Mouse (Mus musculus): ENCODE measurements around the gene Napa. TPM values are rescaled to one million over a fixed set of nuclear protein-coding genes. Genes with fewer than 3 reads are reported as not detected.
A peak's percentile ranks its signal among the peaks of the same experiment; 100 is the strongest.

Gene Napa
- polyA plus RNA-seq, 1 experiment from 2014 or later, result 239 TPM

DNA sequence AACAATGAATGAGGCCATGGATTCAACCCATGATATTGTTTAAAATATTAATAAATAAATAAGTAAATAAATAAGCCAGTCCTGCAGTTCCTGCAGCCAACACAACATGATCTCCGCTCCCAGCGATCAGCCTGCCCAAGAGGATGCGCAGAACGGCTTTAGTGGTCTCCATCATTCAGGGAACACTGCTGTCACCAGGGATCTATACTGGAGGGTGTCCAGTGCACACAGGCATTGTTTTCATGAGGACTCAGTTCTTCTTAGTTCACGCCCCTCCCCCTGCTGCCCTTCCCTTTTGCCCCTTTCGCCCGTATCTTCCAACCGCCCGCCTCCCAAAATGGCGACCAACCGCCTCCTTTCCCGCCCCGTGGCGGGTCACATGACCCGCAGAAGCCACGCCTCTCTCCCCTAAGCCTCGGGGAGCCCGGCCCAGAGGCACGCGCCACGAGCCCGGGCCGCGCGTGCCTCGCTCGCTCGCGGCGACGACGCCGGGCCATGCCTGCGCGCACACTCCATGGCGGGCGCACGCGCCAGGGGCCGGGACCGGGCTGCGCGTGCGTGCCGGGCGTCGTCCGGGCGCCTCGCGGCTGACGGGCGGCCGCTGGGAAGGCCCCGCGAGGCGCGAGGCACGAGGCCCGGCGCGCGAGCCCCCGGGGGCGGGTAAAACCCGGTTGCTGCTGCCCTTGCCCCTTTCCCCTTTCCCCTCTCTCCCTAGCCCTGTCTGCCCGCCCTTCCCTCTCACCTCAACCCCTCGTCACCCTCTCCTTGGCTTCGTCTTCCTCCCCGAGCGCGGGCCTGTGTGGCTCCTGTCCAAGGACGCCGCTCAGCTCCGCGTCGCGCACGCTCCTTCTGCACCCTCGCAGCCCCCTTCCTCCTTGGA is 36.8 kb upstream of the Napa start, which contains the start of gene Zfp541:
TSS of gene Zfp541 (plus strand) at position 596 of the 880 bp plus-strand sequence.
- no peak within 1 kb of the TSS for H3K9ac ChIP-seq
- peak; percentile 85 for ATAC-seq (ENCODE audit: low FRiP score, low read depth)

DNA sequence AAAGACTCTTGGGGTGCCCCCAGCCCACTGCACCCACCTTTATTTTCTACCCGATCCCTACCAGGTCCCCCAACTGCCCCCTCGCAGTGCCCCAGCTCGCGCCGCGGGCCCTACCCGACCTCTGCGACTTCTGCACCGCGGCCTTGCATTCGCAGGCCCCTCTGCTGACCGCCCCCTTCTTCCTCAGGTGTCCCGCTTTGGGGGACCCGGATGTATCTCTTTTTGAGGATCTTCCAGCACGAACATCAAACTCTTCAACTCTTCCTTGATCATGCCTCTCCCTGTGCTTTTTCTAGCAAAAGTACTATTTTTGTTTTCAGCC is 36.2 kb upstream of the Napa start:
- Histone ChIP-seq H3K27ac (replicated peaks) (no peak overlapping the region), H3K4me1 (replicated peaks) (no peaks in the 10 kb centered on the region), H3K4me2 (peak overlapping the region; percentile 51), H3K4me3 (peak overlapping the region; percentile 24; the same call in 1 of the 2 replicates), H3K9ac (no peak overlapping the region), H3K27me3 (peaks cover 10% of the 10 kb centered on the region), H3K9me3 (no peaks in the 10 kb centered on the region), H3K36me3 (no peaks in the 10 kb centered on the region)
- 73% methylated on average over 15 of the region's 15 CpGs for WGBS
- ATAC-seq (ENCODE audit: low FRiP score, low read depth), result no peak

More for the DNA sequence above, 36.8 kb upstream of the Napa start, which contains the start of gene Zfp541:
- Histone ChIP-seq H3K9me3 (no peaks in the 10 kb centered on the region), H3K4me3 (peak within 1 kb of the TSS; percentile 24), H3K36me3 (no peaks in the 10 kb centered on the region), H3K4me1 (replicated peaks) (no peaks in the 10 kb centered on the region), H3K4me2 (peak within 1 kb of the TSS; percentile 51), H3K27ac (replicated peaks) (no peak within 1 kb of the TSS), H3K27me3 (peaks cover 10% of the 10 kb centered on the region)
- WGBS, result 55% methylated on average over 64 of the region's 80 CpGs

DNA sequence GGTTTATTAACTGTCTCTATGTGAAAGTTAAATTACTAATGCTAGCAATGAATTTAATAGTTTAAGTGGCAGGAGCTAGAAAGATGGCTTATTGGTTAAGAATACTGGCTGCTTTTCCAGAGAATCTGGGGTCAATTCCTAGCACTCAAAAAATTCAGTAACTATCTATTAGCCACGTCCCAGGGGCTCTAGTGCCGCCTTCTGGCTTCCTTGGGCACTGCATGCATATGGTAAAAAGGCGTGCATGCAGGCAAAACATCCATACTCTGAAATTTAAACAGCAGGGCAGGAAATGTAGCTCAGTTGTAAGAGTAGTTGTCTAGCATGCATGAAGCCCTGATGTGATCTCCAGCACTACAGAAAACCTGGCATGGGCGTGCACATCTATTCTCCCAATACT is 34.8 kb upstream of the Napa start:
- Histone ChIP-seq H3K36me3 (no peaks in the 10 kb centered on the region), H3K9me3 (no peaks in the 10 kb centered on the region), H3K4me1 (replicated peaks) (no peaks in the 10 kb centered on the region), H3K4me2 (no peak overlapping the region), H3K27ac (replicated peaks) (no peak overlapping the region), H3K4me3 (no peak overlapping the region), H3K27me3 (peaks cover 10% of the 10 kb centered on the region), H3K9ac (no peak overlapping the region)
- ATAC-seq (ENCODE audit: low FRiP score, low read depth), result no peak
- WGBS, result 35% methylated on average over 4 of the region's 4 CpGs

- 0 out of 2 replicates have a peak, but pooled peaks cover 3% of the 10 kb centered on the region for H3K27me3 ChIP-seq
- no peak for ATAC-seq (ENCODE audit: low FRiP score, low read depth)
- no peak overlapping the region for H3K27ac ChIP-seq (replicated peaks)
- H3K4me3 ChIP-seq, result no peak overlapping the region
- no peaks in the 10 kb centered on the region for H3K36me3 ChIP-seq
- H3K4me1 ChIP-seq (replicated peaks), result no peaks in the 10 kb centered on the region
- H3K9ac ChIP-seq, result no peak overlapping the region
- no peak overlapping the region for H3K4me2 ChIP-seq
- H3K9me3 ChIP-seq, result no peaks in the 10 kb centered on the region
These were observed 27.4 kb upstream of the Napa start for GRCm38 (mm10) chr7:16070846-16071245.

DNA sequence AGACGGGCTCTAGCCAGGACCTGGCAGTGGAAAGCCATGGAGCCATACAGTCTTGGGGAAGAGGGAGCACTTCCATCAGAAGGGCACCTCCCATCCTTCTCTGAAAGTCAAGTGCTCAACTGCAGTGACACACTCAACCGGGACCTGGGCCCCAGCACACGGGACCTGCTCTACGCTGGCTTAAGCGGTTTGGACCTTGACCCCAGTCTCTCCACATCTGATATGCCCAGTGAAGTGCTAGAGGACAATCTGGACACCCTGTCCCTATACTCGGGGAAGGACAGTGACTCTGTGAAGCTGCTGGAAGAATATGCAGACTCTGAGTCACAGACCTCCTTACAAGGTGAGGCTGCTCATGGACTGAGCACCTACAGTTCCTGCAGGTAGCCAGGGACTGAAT is 26.4 kb upstream of the Napa start:
- no peaks in the 10 kb centered on the region for H3K4me1 ChIP-seq (replicated peaks)
- no peak overlapping the region for H3K9ac ChIP-seq
- WGBS, result 85% methylated on average over 6 of the region's 6 CpGs
- no peak for ATAC-seq (ENCODE audit: low FRiP score, low read depth)
- H3K27me3 ChIP-seq, result 0 out of 2 replicates have a peak, but pooled peaks cover 5% of the 10 kb centered on the region
- no peak overlapping the region for H3K4me3 ChIP-seq
- no peaks in the 10 kb centered on the region for H3K36me3 ChIP-seq
- H3K9me3 ChIP-seq, result no peaks in the 10 kb centered on the region
- no peak overlapping the region for H3K27ac ChIP-seq (replicated peaks)
- no peak overlapping the region for H3K4me2 ChIP-seq

DNA sequence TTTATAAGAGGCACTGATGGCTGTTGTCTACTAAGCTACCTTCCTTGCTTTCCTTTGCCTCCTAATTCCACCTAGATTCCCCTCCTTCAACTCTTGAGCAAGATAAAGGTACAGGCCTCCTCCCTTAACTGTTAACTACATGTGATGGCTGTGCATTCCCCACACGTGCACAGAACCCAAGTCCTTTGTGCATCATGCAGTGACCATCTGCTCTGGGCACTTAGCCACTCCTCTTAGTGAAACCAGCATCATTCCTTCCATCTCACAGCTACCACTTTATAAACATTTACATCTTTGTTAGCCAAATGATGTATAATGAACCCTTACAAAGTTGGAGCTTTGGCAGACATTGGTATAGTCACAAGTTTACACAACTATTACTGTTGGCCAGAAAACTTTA is 18.3 kb upstream of the Napa start:
- H3K4me2 ChIP-seq, result no peak overlapping the region
- H3K27me3 ChIP-seq, result 0 out of 2 replicates have a peak, but pooled peaks cover 2% of the 10 kb centered on the region
- H3K9me3 ChIP-seq, result no peaks in the 10 kb centered on the region
- no peak overlapping the region for H3K4me3 ChIP-seq
- WGBS, result 56% methylated on average over 1 of the region's 1 CpGs
- H3K9ac ChIP-seq, result no peak overlapping the region
- no peak overlapping the region for H3K27ac ChIP-seq (replicated peaks)
- H3K36me3 ChIP-seq, result no peaks in the 10 kb centered on the region
- no peak for ATAC-seq (ENCODE audit: low FRiP score, low read depth)
- H3K4me1 ChIP-seq (replicated peaks), result no peaks in the 10 kb centered on the region

- Histone ChIP-seq H3K4me3 (no peak overlapping the region), H3K9ac (no peak overlapping the region), H3K36me3 (no peaks in the 10 kb centered on the region), H3K27me3 (0 out of 2 replicates have a peak, but pooled peaks cover 2% of the 10 kb centered on the region), H3K27ac (replicated peaks) (no peak overlapping the region), H3K4me1 (replicated peaks) (no peaks in the 10 kb centered on the region), H3K9me3 (no peaks in the 10 kb centered on the region), H3K4me2 (no peak overlapping the region)
- WGBS, result 76% methylated on average over 4 of the region's 4 CpGs
- ATAC-seq (ENCODE audit: low FRiP score, low read depth), result no peak
These were observed 17.7 kb upstream of the Napa start for GRCm38 (mm10) chr7:16080581-16080980.

DNA sequence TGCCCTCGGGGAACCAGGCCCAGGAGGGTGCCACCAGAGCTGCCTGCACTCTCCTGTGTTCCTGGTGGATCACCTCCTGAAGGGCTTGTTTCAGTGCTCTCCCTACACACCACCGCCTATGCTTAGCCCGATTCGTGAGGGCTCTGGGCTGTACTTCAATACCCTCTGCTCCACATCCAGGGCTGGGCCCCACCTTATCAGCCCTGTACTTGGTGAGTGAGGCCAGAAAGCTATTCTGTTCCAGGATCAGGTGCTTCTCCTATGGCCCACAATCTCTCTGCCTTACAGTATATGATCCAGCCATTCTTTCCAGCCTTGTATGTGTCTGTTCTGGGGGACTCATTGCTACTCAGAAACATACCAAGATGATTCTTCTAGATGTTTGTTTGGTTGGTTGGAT is 14.9 kb upstream of the Napa start:
- no peaks in the 10 kb centered on the region for H3K4me1 ChIP-seq (replicated peaks)
- H3K9ac ChIP-seq, result no peak overlapping the region
- H3K27me3 ChIP-seq, result no peaks in the 10 kb centered on the region
- H3K27ac ChIP-seq (replicated peaks), result no peak overlapping the region
- H3K4me2 ChIP-seq, result no peak overlapping the region
- H3K9me3 ChIP-seq, result no peaks in the 10 kb centered on the region
- no peaks in the 10 kb centered on the region for H3K36me3 ChIP-seq
- no peak for ATAC-seq (ENCODE audit: low FRiP score, low read depth)
- H3K4me3 ChIP-seq, result no peak overlapping the region
- WGBS, result 67% methylated on average over 4 of the region's 4 CpGs

DNA sequence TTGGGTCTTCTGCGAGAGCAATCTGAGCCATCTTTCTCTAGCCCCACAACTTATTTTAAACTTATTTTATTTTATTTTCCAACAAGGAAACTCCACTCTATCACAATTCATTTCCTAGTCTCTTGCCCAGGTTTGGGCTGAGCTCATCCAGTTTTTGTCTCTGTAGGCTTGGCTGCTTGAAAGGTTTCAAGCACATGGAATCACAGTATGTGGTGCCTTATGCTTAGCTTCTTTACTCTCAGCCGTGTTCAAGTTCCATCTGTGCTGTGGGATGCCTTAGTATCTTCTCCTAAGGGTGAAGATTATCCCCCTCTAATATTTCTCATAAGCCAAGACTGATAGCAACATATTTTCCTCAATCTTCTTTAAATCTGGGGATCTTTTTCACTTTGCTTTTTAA is 10.7 kb upstream of the Napa start:
- WGBS, result 82% methylated on average over 2 of the region's 2 CpGs
- H3K4me2 ChIP-seq, result no peak overlapping the region

GRCm38 (mm10) chr7:16094592-16094991 is 3.7 kb upstream of the Napa start:
- H3K27me3 ChIP-seq, result peaks cover 6% of the 10 kb centered on the region; the same call in 1 of the 2 replicates
- no peak overlapping the region for H3K27ac ChIP-seq (replicated peaks)
- H3K4me2 ChIP-seq, result no peak overlapping the region
- H3K9me3 ChIP-seq, result no peaks in the 10 kb centered on the region
- no peak overlapping the region for H3K9ac ChIP-seq
- no peak for ATAC-seq (ENCODE audit: low FRiP score, low read depth)
- no peak overlapping the region for H3K4me3 ChIP-seq
- no peaks in the 10 kb centered on the region for H3K36me3 ChIP-seq
- peaks cover 11% of the 10 kb centered on the region for H3K4me1 ChIP-seq (replicated peaks)
- WGBS, result 73% methylated on average over 3 of the region's 3 CpGs

More for the DNA sequence above, 10.7 kb upstream of the Napa start:
- H3K9me3 ChIP-seq, result no peaks in the 10 kb centered on the region
- no peak overlapping the region for H3K9ac ChIP-seq
- no peak for ATAC-seq (ENCODE audit: low FRiP score, low read depth)
- no peaks in the 10 kb centered on the region for H3K4me1 ChIP-seq (replicated peaks)
- no peak overlapping the region for H3K27ac ChIP-seq (replicated peaks)
- peaks cover 6% of the 10 kb centered on the region; the same call in 1 of the 2 replicates for H3K27me3 ChIP-seq
- no peaks in the 10 kb centered on the region for H3K36me3 ChIP-seq
- H3K4me3 ChIP-seq, result no peak overlapping the region

DNA sequence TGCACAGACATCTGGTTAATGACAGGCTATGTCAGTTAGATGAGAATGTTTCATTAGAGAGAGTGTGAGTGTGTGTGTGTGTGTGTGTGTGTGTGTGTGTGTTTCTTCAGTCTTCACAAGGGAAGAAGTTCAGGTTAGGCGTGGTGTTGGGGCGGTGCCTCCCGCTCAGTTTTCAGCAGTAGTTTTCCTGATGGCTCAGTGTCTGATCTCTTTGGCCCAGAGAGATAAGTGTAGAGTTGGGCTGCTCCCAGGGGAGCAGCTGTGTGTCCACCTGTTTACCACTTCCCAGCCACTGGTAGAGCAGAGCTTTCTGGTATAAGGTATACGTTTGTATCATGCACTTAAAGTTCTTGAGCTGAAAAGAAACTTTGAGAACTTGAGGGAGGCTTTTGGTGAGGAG is 1.6 kb downstream of the Napa start:
- no peaks in the 10 kb centered on the region for H3K9me3 ChIP-seq
- H3K4me1 ChIP-seq (replicated peaks), result peaks cover 56% of the 10 kb centered on the region
- no peak for ATAC-seq (ENCODE audit: low FRiP score, low read depth)
- H3K9ac ChIP-seq, result peak overlapping the region; percentile 93; the same call in 1 of the 2 replicates
- no peaks in the 10 kb centered on the region for H3K36me3 ChIP-seq
- H3K27ac ChIP-seq (replicated peaks), result no peak overlapping the region
- peak overlapping the region; percentile 90; the same call in 1 of the 2 replicates for H3K4me3 ChIP-seq
- H3K4me2 ChIP-seq, result peak overlapping the region; percentile 72
- no peaks in the 10 kb centered on the region for H3K27me3 ChIP-seq
- 97% methylated on average over 4 of the region's 4 CpGs for WGBS

DNA sequence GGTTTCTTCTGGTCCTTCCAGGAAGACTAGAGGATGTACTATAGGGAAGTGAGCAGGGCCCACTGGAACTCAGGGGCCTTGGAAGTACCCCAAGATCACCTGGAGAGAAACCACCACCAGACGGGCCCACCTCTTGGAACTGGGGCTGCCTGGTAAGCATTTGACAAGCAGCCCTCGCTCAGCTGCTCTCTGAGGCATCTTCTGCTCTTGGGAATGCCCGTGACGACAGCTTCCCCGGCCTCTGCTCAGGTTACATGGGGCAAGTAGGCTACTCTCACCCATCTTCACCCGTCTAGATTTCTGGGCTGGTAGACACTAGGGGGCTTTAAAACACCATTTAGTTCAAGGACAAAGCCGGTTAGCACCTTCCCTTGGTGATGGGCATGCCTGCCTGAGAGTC is 2.8 kb downstream of the Napa start:
- ATAC-seq (ENCODE audit: low FRiP score, low read depth), result no peak
- no peak overlapping the region for H3K9ac ChIP-seq
- 81% methylated on average over 7 of the region's 7 CpGs for WGBS
- peaks cover 56% of the 10 kb centered on the region for H3K4me1 ChIP-seq (replicated peaks)
- H3K36me3 ChIP-seq, result no peaks in the 10 kb centered on the region
- no peak overlapping the region for H3K27ac ChIP-seq (replicated peaks)
- H3K4me3 ChIP-seq, result no peak overlapping the region
- H3K27me3 ChIP-seq, result no peaks in the 10 kb centered on the region
- H3K4me2 ChIP-seq, result no peak overlapping the region
- H3K9me3 ChIP-seq, result no peaks in the 10 kb centered on the region
